Mouse (Mus musculus) ovary, postnatal 36 days (tissue): ENCODE data around the gene Tagap.
"Not testable (repeated sequence)": the region's sequence is repeated elsewhere in the genome, so short reads cannot be mapped to it uniquely, and the experiment has no call there.

Experiments used
- DNase-seq: peaks from one replicate; pipeline ENCODE4 v3.0.0; 2022; ENCODE audit warnings: low spot score, mixed read lengths

Gene Tagap

DNA sequence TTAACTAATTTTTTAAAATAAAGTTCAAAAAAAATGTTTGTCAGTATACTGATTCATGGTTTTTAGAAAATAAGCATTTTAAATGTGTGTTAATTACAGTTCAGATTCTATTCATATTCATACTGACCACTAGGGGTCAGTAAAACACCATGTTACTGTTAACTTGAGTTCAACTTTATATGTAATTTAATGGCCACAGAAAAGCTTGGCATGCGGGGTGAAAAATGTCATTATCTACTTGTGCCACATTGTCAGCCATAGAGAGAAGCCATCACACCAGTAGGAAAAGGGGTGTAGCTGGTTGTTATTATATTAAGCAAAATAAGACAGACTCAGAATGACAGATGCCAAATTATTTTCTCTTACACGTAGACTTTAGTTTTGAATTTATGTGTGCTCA, 57.7 kb downstream of the Tagap start:
- not testable (repeated sequence) for DNase-seq
